Mouse (Mus musculus): ENCODE measurements around the gene Exoc4.

Gene Exoc4

DNA sequence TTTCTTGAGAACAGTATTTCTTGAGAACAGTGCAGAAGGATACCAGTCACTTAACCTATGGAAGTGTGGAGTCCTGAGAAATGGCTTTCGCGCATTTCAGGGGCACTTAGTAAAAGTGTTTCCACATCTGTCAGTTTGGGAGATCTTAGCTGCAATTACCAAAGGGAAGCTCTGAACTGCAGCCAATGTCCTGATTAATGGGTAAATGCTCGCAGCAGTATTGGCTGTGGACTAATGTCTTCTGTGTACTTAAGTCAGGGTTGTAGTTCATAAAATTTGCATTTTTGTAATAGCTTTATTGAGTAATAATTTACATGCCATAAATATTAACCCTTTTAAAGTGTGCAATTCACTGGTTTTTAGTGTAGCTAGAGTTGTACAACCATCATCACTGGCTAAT lies 709.4 kb downstream of the Exoc4 start:
- DNase-seq, result no peak

GRCm38 (mm10) chr6:33960766-33961165 lies 711.9 kb downstream of the Exoc4 start:
- no peak for DNase-seq

DNA sequence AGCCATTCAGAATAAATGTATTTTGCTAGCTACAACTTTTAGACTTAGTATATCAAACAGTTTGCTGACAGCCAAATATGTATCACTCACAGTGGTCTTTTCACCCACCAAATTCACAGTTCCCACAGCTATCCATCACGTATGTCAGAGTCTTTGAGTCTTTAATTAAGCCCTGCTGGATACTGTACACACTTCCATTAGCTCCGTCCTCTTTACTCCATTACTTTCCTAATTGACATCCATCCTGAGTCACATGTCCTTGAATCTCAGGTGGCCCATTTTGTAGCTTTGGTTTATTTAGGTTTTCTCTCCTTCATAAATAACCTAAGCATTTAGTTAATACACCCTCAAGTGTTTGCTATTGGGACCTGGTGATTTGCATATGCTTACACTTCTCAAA lies 714.2 kb downstream of the Exoc4 start:
- DNase-seq, result no peak

DNA sequence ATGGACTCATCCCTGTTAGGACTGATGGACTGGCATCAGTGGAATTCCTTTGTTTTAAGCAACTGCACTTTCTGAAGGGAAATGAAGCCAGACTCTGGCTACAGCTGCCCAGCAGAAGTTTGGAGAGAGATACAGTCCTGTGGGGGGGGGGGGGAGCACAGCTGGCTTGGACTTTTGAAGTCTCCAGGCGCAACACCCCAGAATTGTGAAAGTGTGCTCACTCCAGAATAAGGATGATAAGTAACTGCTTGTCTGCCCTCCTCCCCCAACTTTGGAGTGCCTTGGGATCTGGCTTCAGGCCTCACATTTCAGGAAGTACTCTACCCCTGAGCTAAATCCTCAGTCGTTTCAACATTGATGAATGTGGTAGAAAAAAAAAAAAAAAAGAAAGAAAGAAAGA lies 716.7 kb downstream of the Exoc4 start:
- DNase-seq, result no peak

DNA sequence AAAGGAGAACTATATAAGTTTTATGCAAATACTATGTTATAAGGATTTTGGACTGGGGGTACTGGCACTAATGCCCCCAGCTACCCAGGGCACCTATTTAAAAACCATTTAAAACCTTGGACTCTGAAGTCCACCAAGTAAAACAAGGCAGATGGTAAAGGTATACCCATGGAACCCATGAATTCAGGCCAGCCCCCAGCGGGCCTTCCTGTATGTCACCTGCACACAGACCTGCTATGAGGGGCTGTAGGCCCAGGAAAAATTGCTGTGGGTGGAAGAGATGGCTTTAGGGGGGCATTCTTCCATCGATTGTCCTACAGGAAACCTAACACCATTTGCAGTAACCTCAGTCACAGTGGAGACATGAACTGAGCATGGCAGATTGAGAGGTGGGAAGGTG lies 719.9 kb downstream of the Exoc4 start:
- no peak for DNase-seq

GRCm38 (mm10) chr6:33972801-33973200 lies 723.9 kb downstream of the Exoc4 start:
- DNase-seq, result no peak

DNA sequence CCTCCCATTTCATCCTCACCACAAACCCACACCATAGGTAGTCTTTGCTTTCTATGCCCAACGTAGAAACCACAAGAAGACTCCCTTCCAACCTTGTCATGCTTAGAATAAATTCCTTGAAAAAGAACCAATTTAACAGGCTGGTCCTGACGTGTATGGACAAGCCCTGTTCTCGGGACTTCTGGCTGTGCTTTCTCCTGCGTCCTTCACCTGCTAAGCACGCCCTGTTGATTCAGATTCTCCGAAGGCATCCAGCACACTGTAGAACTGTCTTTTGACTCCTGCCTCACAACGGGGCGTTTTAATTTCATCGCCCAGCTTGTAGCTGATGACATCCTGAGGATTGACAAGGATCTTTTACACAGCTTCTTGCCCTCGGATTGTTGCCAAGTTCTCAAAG lies 727.7 kb downstream of the Exoc4 start:
- DNase-seq, result no peak

- no peak for DNase-seq
These were observed 728.6 kb downstream of the Exoc4 start for GRCm38 (mm10) chr6:33977448-33977847.

GRCm38 (mm10) chr6:33977880-33978279 lies 729.0 kb downstream of the Exoc4 start:
- DNase-seq, result no peak

- no peak for DNase-seq
These were observed 733.8 kb downstream of the Exoc4 start for GRCm38 (mm10) chr6:33982709-33983108.

- no peak for DNase-seq
These were observed 738.2 kb downstream of the Exoc4 start for GRCm38 (mm10) chr6:33987132-33987531.

- no peak for DNase-seq
These were observed 743.5 kb downstream of the Exoc4 start for GRCm38 (mm10) chr6:33992213-33993034.

DNA sequence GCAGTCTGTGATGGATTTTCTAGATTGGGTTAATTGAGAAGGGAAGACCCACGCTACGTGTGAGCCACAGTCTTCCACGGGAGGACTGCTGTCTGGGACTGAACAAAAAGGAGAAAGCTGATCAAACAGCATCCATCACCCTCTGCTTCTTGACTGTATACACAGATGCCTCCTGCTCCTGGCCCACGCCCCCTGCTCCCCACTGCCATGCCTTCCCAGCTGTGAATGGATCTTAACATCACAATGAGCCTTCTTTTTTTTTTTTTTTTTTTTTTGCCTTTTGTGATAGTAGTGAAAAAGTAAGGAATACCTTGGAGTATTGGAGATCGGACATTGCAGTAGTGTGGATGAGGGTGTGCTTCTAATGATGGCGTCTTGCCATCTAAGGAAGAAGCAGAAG lies 745.0 kb downstream of the Exoc4 start:
- DNase-seq, result no peak

GRCm38 (mm10) chr6:33998590-33998989 lies 749.7 kb downstream of the Exoc4 start:
- DNase-seq, result no peak

DNA sequence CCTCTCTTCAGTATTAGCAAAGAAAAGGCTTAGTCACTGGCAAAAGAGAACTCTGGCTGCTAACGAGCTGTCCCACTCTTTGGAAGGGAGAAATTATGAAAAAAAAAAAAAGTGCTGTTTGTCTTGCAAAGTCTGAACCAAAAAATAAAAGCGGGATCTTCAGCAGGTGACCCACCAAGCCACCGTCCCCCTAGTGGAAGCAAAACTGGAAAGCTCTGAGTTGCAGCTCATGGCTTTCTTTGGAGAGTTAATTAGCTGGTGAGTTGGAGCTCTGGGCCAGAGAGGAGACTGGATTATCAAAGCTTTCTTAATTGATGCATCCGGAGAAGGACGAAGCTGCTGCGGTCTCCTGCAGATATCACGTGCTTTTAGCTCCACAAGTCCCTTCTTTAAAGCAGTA lies 750.6 kb downstream of the Exoc4 start:
- no peak for DNase-seq

- DNase-seq, result no peak
These were observed 751.8 kb downstream of the Exoc4 start for GRCm38 (mm10) chr6:34000644-34001043.

- DNase-seq, result no peak
These were observed 754.1 kb downstream of the Exoc4 start for GRCm38 (mm10) chr6:34003033-34003432.

DNA sequence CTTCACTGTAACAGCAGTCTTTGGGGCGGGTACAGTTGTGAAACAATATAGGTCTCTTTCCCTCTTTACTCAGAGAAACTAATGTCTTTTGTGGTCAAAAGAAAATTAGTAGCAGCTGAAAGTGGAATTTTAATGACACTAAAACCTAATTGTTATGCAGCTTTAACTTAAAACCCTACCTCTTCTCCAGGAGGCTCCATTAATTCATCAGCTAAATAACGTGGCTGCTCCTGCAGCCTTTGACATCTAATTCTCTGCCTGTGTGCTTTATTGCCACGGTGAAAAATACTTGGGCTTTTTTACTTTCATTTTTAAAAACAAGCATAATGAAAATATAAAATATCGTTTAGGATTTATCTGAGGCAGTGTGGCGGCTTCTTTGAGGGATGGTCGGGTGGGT lies 764.6 kb downstream of the Exoc4 start:
- no peak for DNase-seq

All from right cerebral cortex, adult 18-20 months (tissue).